Mouse (Mus musculus): Measurements from ENCODE around the gene Kcng1.

Gene Kcng1

DNA sequence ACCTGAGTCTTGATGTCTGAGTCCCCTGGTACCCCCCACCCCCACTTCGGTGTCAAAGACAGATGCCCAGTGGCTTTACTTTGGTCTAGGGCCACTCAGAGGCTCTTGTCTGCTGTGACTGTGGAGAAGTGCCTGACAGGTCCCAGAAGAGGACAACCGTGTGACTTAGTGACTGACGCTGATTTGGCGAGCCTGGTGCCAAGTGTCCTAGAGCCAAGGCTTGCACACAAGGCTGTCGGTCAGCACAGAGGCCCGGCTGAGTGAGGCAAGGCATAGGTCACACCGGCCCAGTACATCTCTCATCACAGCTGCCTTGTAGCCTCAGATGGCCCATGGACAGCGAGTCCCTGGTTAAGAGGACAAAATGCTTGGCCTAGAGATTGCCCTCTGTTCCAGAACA, 22.5 kb downstream of the Kcng1 start:
- peak; percentile 9 to 19 for DNase-seq

DNA sequence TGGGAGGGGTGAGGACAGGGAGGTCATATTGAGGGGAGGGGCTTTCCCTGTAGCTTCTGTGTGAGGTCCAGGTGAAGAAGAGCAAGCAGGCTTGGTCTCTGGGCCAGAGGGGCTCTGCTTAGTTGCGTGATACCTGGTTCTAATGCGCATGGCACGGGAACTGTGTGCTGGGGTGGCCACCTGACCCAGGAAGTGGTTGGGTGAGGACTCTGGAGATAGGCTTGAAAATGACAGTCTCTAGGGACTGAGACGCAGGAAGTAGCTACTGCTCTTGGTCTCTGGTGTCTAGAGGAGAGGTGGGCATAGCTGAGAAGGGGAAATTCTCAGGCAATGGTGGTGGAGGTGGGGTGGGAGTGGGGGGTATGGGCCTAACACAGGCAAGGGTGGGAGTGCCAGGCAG, 24.3 kb downstream of the Kcng1 start:
- no peak for DNase-seq

- peak; percentile 64 to 75 for DNase-seq
Measured at GRCm38 (mm10) chr2:168256506-168256905, 25.0 kb downstream of the Kcng1 start.

GRCm38 (mm10) chr2:168253822-168254221, 27.7 kb downstream of the Kcng1 start:
- DNase-seq = no peak

DNA sequence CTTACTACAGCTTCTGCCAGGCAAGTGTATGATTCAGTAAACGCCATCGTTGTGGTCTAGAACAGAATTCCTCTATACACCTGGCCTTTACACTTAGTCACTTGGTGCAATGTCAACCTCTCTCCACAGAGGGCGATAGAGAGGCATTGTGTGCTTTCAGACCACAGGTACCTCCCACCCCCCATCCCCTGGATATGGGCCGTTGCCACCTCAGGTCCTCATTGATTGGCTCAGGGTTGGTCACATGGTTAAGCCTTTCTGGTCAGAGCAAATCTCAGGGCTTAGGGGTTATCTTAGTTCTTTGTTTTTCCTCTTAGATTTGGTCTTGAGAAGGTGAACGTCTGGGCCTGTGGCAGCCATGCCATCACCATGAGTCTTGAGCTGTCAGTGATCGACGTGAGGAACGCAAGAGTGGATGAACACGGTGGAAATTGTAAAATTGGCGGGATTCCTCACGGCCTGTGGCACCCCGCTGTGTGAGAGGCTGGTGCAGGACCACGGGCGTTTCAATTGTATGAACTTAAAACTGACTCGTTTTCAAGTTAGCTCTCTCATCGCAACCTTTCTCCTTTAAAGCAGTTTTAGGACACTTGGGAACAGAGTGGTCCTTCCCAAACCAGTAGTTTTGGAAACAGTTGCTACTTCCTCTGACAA, 28.8 kb downstream of the Kcng1 start:
- peak in 1 of 2 experiments; percentile 67 for DNase-seq

DNA sequence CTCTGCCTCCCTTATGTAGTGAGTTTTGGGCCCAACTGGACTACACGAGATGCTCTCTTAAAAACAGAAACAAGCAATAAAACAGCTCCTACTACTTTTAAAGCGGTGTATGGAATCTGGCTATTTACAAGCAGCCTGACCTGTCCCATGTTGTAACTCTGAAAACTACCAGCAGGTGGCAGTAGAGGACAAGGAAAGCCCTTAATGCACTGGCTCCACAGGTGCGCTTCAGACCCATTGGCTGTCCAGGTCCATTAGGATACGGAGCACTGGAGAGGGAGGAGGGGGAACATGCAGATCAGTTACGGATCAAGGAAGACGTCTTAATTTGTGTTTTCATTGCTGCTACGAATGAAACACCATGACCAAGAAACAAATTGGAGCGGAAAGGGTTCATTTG, 31.3 kb downstream of the Kcng1 start:
- DNase-seq = peak; percentile 81 to 93

DNA sequence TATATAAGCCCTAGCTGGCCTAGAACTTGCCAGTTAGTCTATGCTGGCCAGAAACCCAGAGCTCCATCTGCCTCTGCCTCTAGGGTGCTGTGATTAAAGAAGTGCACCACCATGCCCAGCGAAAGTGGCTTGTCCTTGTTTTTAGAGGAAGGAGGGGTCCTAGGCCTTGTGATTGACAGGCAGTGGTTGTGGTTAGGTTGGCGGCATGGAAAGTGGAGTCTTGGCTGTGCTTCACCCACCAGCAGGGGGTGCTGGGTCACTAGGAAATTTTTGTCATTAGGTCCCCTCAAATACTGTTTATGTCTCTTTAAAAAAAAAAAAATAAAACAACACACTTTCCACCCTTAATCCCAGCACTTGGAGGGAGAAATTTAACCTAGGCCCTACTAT, 32.7 kb downstream of the Kcng1 start:
- peak in 1 of 2 experiments; percentile 50 for DNase-seq

- no peak for DNase-seq
Measured at GRCm38 (mm10) chr2:168248167-168248855, 33.2 kb downstream of the Kcng1 start.

DNA sequence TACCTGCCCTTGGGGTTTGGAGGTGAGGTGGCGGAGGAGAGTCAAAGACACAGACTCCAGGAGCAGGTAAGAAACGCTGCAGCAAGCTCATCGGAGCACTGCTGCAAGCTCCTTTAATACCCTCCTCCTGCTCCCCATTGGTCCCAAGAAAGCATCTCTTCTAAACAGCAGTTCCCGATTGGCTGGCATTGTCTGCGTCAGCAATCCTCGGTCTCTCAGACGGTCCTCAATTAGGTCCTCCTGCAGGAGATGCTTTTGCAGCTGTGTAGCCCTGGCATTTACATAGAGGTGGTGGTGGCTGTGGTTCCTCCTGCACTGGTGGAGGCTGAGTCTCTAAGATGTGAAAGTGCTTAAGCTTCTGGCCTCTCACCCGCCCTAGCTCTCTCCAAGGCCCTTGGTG, 36.0 kb downstream of the Kcng1 start:
- DNase-seq = no peak

DNA sequence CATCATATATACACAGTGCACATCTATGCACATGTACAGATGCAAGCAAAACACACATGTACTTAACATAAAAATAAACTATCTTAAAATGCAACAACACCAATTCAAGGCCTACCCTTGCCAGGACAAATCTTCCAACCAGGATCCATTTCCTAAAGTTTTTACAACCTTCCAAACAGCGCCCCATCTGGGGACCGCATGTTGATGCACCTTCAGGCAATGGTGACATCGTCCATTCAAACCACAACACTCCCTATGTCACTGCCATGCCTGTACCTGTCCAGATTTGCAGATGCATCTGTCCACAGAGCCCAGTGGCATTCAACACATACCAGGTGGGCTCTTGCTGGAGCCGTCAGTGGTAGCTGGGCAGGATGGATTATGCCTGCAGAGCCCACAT, 38.3 kb downstream of the Kcng1 start:
- DNase-seq = no peak

GRCm38 (mm10) chr2:168242841-168243240, 38.7 kb downstream of the Kcng1 start:
- no peak for DNase-seq

DNA sequence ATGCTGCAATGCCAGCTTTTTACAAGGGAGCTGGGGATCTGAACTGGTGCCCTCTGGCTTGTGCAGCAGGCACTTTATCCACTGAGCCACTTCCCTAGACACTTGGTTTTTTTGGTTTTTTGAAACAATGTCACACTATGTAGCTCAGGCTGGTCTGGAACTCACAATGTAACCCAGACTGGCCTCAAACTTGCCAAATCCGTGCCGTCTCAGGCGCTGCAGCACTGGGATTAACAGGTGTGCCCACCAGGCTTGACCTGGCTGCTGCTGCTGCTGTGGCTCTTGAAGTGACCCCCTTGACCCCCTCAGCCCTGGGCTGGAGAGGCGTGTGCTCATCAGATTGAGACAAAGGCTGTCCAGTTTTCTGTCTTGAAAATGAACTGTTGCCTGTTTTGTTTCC, 43.2 kb downstream of the Kcng1 start:
- no peak for DNase-seq

DNA sequence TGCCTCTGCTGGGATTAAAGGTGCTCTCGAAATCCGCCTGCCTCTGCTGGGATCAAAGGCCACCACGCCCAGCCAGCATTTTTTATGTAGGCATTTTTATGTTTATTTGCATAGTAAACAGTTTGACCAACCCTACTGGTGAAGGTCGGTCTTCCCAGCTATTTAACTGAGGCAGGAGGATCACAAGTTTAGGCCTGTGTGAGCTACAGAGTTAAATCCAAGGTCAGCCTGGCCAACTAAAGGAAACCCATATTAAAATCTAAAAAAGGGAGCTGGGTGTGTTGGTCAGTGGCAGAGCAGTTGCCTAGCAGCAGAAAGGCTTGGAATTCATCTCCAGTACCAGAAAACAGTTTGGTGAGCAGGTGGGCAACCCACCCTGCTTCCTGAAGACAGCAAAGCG, 48.2 kb downstream of the Kcng1 start:
- no peak for DNase-seq

- DNase-seq = no peak
Measured at GRCm38 (mm10) chr2:168231471-168231829, 50.1 kb downstream of the Kcng1 start.

- peak in 1 of 2 experiments; percentile 46 for DNase-seq
Measured at GRCm38 (mm10) chr2:168230773-168231470, 50.6 kb downstream of the Kcng1 start.

DNA sequence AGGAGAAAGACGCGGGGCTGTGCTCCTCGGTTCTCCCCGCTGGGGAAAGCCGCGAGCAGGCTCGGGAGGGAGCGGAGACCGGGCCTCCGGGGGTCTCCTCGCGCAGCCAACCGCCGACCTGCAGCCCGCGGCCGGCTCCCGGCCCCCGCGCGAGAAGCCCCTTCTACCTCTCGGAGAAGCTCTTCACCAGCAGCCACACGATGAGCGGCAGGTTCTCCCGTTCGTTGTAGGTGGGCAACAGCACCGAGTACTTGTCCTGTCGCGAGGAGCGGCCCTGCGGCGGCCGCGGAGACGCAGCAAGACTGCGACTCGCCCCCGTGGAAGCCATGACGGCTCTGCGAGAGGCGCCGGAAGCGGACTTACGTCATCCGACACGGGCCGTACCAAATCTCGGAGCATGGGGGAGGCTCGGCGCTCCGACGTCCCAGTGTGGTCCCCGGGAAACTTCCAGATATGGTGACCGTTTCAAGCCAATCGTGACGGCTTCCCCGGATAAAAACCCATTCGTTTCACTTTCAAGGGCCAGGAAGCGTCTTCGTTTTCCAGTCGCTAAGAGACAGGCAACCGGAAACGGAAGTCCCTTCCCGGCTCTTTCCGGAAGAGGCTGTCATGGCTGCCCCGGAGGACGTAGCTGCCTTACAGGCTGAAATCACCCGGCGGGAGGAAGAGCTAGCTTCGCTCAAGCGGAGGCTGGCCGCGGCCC, 51.4 kb downstream of the Kcng1 start, which contains the start of the genes Gm20716, Dpm1 and Mocs3:
TSS of gene Gm20716 (minus strand) at position 339 of the 703 bp plus-strand sequence.
TSS of gene Dpm1 (minus strand) at position 566 of the 703 bp plus-strand sequence.
TSS of gene Mocs3 (plus strand) at position 597 of the 703 bp plus-strand sequence.
- DNase-seq = peak; percentile 85 to 89

DNA sequence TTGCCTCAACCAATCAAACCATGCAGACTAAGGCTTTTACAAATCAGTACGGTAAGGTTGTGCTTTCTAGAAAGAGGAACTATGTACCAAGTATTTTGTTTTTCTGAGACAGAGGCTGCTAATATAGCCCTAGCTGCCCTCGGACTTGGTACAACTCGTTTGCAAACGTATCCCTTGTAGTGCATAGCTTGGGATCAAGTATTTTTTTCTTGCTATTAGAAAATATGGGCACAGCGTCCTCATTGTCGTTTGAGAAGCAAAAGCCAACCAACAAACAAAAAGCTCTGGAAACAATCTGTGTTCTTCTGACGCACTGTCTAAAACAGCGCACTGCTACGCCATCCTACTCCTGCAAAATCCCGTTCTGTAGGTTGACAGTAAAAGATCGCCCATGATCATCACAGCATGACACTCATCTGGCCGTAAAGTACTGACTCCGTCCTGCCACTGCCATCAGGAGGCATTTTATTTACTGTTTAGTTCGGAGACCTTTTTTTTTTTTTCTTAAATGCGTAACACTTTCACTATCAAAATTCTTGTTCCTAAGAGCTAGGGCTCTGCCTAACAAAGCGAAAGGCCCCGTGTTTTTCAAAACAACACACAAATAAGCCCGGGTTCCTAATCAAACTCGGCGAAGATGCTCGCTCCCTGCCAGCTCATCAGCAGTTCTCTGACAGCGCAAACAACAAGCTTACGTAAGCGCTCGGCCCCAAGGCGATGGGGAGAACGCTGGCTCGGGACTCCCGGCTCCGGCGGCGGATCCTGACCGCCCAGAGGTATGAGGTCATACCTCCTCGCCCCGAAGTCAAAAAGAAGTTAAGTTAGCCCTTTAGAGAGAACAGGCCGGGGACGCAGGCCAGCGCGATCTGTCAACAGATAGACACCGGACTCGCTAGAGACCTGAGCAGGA, 52.2 kb downstream of the Kcng1 start:
- DNase-seq = peak; percentile 58 to 71

DNA sequence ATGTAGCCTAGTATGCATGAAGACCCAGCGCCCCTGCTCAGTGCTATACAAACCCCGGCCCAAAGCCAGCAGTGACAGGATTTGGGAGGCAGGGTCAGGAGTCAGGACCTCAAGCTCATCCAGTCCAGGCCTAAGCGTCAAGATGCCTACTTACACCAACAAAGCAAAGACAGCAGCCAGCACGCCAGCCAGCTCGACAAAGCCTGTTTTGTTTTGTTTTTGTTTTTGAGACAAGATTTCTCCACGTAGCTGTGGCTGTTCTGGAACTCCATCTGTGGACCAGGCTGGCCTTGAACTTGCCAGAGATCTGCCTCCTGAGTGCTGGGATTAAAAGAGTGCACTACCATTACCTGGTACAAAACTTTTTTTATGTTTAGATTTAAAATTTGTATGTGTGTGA, 58.2 kb downstream of the Kcng1 start:
- no peak for DNase-seq

DNA sequence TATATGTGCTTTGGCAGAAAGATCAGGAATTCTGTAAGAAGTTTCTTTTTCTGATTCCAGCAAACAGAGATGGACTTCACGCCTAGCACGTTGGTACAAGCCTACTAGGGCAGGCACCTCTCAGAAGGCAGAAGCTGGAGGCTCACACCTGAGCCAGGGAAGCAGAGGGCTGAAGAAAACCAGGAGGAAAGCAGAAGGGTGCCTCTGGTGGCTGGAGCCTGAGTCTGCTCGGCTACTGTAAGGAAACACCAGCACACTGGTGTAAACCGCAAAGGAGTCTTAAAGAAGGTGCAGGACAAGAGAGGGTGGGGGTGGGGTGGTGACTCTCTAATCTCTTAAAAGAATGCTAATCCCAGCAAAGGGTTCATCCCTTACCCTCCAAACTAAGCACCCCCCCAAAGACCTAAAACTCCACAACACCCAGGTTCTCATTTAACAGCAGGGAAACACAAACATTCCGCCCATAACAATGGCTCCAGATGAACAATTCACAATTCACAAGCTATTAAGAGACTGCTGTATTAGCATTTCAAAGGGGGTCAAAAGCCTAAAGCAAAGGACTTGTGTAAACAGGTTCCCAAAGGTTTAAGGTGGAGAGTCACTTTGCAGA, 67.6 kb downstream of the Kcng1 start:
- peak in 1 of 2 experiments; percentile 36 for DNase-seq
